8 mouse cellular contexts compared by ENCODE assay signal in genomic region chr10:80876028-80876427, GRCm38 (mm10). TPM values are rescaled to one million over a fixed set of nuclear protein-coding genes. Genes with fewer than 3 reads are reported as not detected.
DNase-seq lines count a peak whose midpoint lies in the region; ATAC-seq and TF ChIP-seq lines count a peak whose summit lies in the region.

No protein-coding gene starts in this region.

- no peak overlapping the region for H3K9ac ChIP-seq in neural tube, embryonic 15.5 days (replicated peaks)
- no peak overlapping the region; the same call in 1 of the 2 replicates for H3K9ac ChIP-seq in liver, postnatal 0 days (replicated peaks)

- 0 out of 2 replicates have a peak, but pooled peaks cover 2% of the 10 kb centered on the region for H3K4me1 ChIP-seq in neural tube, embryonic 15.5 days
- peaks cover 5% of the 10 kb centered on the region; the same call in 1 of the 2 replicates for H3K4me1 ChIP-seq in liver, postnatal 0 days (ENCODE audit: insufficient read depth)

- intact Hi-C loops in heart, postnatal 36 days (cut with DNase I), result loop anchor here (1.0 kb wide), 1 partner anchor 129 kb away; no protein-coding TSS in a partner anchor

- H3K36me3 ChIP-seq in neural tube, embryonic 15.5 days, result no peaks in the 10 kb centered on the region
- no peaks in the 10 kb centered on the region for H3K36me3 ChIP-seq in liver, postnatal 0 days (replicated peaks; ENCODE audit: insufficient read depth, low read length)

- H3K27ac ChIP-seq in neural tube, embryonic 15.5 days (replicated peaks), result no peak overlapping the region
- H3K27ac ChIP-seq in liver, postnatal 0 days (ENCODE audit: low read depth), result 0 out of 2 replicates have a peak overlapping the region, but pooled peaks have one; percentile 5

- H3K9me3 ChIP-seq in neural tube, embryonic 15.5 days (replicated peaks), result no peaks in the 10 kb centered on the region
- no peaks in the 10 kb centered on the region for H3K9me3 ChIP-seq in liver, postnatal 0 days (ENCODE audit: low read length)

- DNase-seq in cerebellum, adult 11-12 months, result peak; percentile 60
- no peak for DNase-seq in cerebellum, adult 11 months
- peak; percentile 67 for DNase-seq in neural tube, embryonic 10.5 days (ENCODE audit: extremely low spot score, low spot score)
- peak; percentile 82 to 84 for DNase-seq in cerebellum, postnatal 14 days
- DNase-seq in heart, postnatal 36 days, result peak; percentile 56 to 64
- DNase-seq in liver, postnatal 0 days, result peak; percentile 74
- DNase-seq in spleen, adult 12 weeks (ENCODE audit: low spot score), result peak; percentile 59

- TF ChIP-seq CTCF in liver, postnatal 0 days (IDR thresholded peaks at IDR 0.05; ENCODE audit: low read depth), result peak; percentile 94

- no peak overlapping the region for H3K4me2 ChIP-seq in neural tube, embryonic 15.5 days
- no peak overlapping the region for H3K4me2 ChIP-seq in liver, postnatal 0 days (ENCODE audit: low read depth, low read length)

- H3K27me3 ChIP-seq in neural tube, embryonic 15.5 days (replicated peaks), result no peaks in the 10 kb centered on the region
- H3K27me3 ChIP-seq in liver, postnatal 0 days (ENCODE audit: insufficient read depth, low read length), result peaks cover 2% of the 10 kb centered on the region; the same call in 1 of the 2 replicates

- 30% methylated on average over 5 of the region's 5 CpGs for WGBS in neural tube, embryonic 15.5 days
- 32% methylated on average over 5 of the region's 5 CpGs for WGBS in liver, postnatal 0 days (ENCODE audit: insufficient replicate concordance)

- no peak for ATAC-seq in neural tube, embryonic 15.5 days (ENCODE audit: low FRiP score)
- ATAC-seq in liver, postnatal 0 days, result peak; percentile 8; the same call in 1 of the 2 replicates

- TF ChIP-seq EP300 in liver, postnatal 0 days (IDR thresholded peaks at IDR 0.05; ENCODE audit: low read depth), result no peak

- H3K4me3 ChIP-seq in neural tube, embryonic 15.5 days (replicated peaks), result no peak overlapping the region
- no peak overlapping the region for H3K4me3 ChIP-seq in liver, postnatal 0 days (ENCODE audit: low read depth, low read length)

RNA-seq across cellular contexts. Expression of gene Tmprss9, which starts 4.4 kb away (rescaled TPM):
- 0.09 and 0.35 TPM in 2 replicates for polyA plus RNA-seq in neural tube, embryonic 15.5 days (2015; fragmentation: Nextera tagmentation; extraction: Ambion mirVana)
- total RNA-seq in heart, postnatal 36 days (2021), result not detected
- 0.12 TPM in 2 replicates for polyA plus RNA-seq in liver, postnatal 0 days (2015; fragmentation: Nextera tagmentation; extraction: Ambion mirVana)

RNA-seq across cellular contexts. Expression of gene Sppl2b, which starts 21.0 kb away (rescaled TPM):
- 78.6 and 84.1 TPM in 2 replicates for polyA plus RNA-seq in neural tube, embryonic 15.5 days (2015; fragmentation: Nextera tagmentation; extraction: Ambion mirVana)
- total RNA-seq in heart, postnatal 36 days (2021), result 10 to 100 TPM; 15.6 to 19.1 TPM
- 27.6 and 27.7 TPM in 2 replicates for polyA plus RNA-seq in liver, postnatal 0 days (2015; fragmentation: Nextera tagmentation; extraction: Ambion mirVana)

RNA-seq across cellular contexts. Expression of gene Lsm7, which starts 21.0 kb away (rescaled TPM):
- 226 and 240 TPM in 2 replicates for polyA plus RNA-seq in neural tube, embryonic 15.5 days (2015; fragmentation: Nextera tagmentation; extraction: Ambion mirVana)
- total RNA-seq in heart, postnatal 36 days (2021), result 10 to 100 TPM; 19.6 to 25.4 TPM
- polyA plus RNA-seq in liver, postnatal 0 days (2015; fragmentation: Nextera tagmentation; extraction: Ambion mirVana), result 104 and 108 TPM in 2 replicates

RNA-seq across cellular contexts. Expression of gene Timm13, which starts 24.7 kb away (rescaled TPM):
- polyA plus RNA-seq in neural tube, embryonic 15.5 days (2015; fragmentation: Nextera tagmentation; extraction: Ambion mirVana), result 333 and 359 TPM in 2 replicates
- 100 to 1,000 TPM; 129 to 145 TPM for total RNA-seq in heart, postnatal 36 days (2021)
- 242 and 244 TPM in 2 replicates for polyA plus RNA-seq in liver, postnatal 0 days (2015; fragmentation: Nextera tagmentation; extraction: Ambion mirVana)

RNA-seq across cellular contexts. Expression of gene Lingo3, which starts 32.2 kb away (rescaled TPM):
- polyA plus RNA-seq in neural tube, embryonic 15.5 days (2015; fragmentation: Nextera tagmentation; extraction: Ambion mirVana), result 14.6 and 18.6 TPM in 2 replicates
- 1 to 10 TPM; 6.4 to 8.9 TPM for total RNA-seq in heart, postnatal 36 days (2021)
- not detected in 2 replicates for polyA plus RNA-seq in liver, postnatal 0 days (2015; fragmentation: Nextera tagmentation; extraction: Ambion mirVana)
